Mouse (Mus musculus): Measurements from ENCODE around the gene Gm10718. TPM values are rescaled to one million over a fixed set of nuclear protein-coding genes. Genes with fewer than 3 reads are reported as not detected.

The Gm10718 gene
- polyA plus RNA-seq (2012; rRNA removed) = 0.26 TPM in 1 of 2 replicates, not detected in the other

GRCm38 (mm10) chr9:3023312-3023984, at the start of gene Gm10718:
Gene Gm10718, plus strand, starts transcription at chr9:3023547.

GRCm38 (mm10) chr9:3000445-3000972, 22.8 kb upstream of the Gm10718 start, which contains the start of gene Gm10722:
Gene Gm10722, plus strand, starts transcription at chr9:3000922.

GRCm38 (mm10) chr9:3002794-3003396, 20.5 kb upstream of the Gm10718 start, which contains the start of gene Gm11168:
Gene Gm11168, plus strand, starts transcription at chr9:3003346.

GRCm38 (mm10) chr9:3012733-3013279, 10.5 kb upstream of the Gm10718 start, which contains the start of gene Gm10721:
Gene Gm10721, plus strand, starts transcription at chr9:3013140.

GRCm38 (mm10) chr9:3015354-3015753, 8.0 kb upstream of the Gm10718 start, which contains the start of gene Gm10720:
Gene Gm10720, plus strand, starts transcription at chr9:3015654.

GRCm38 (mm10) chr9:3017108-3017507, 6.2 kb upstream of the Gm10718 start, which contains the start of gene Gm10719:
Gene Gm10719, plus strand, starts transcription at chr9:3017408.

GRCm38 (mm10) chr9:3024912-3025467, 1.6 kb downstream of the Gm10718 start, which contains the start of gene Gm10717:
Gene Gm10717, plus strand, starts transcription at chr9:3025417.

GRCm38 (mm10) chr9:3034299-3034698, 11.0 kb downstream of the Gm10718 start, which contains the start of gene Gm17535:
Gene Gm17535, plus strand, starts transcription at chr9:3034599.

GRCm38 (mm10) chr9:3036577-3036976, 13.2 kb downstream of the Gm10718 start, which contains the start of gene Gm10715:
Gene Gm10715, plus strand, starts transcription at chr9:3036877.

Other genes starting within 250 kb of the Gm10718 start
- not detected in 2 replicates for gene Gm10722, start 22.6 kb upstream of the Gm10718 start, polyA plus RNA-seq (2012; rRNA removed)
- not detected in 2 replicates for gene Gm11168, start 20.2 kb upstream of the Gm10718 start, polyA plus RNA-seq (2012; rRNA removed)
- not detected in 2 replicates for gene Gm10721, start 10.4 kb upstream of the Gm10718 start, polyA plus RNA-seq (2012; rRNA removed)
- gene Gm10720, start 7.9 kb upstream of the Gm10718 start, polyA plus RNA-seq (2012; rRNA removed) = not detected in 2 replicates
- 0.12 TPM in 1 of 2 replicates, not detected in the other for gene Gm10719, start 6.1 kb upstream of the Gm10718 start, polyA plus RNA-seq (2012; rRNA removed)
- not detected in 2 replicates for gene Gm10717, start 1.9 kb downstream of the Gm10718 start, polyA plus RNA-seq (2012; rRNA removed)
- not detected in 2 replicates for gene Gm17535, start 11.1 kb downstream of the Gm10718 start, polyA plus RNA-seq (2012; rRNA removed)
- not detected in 2 replicates for gene Gm10715, start 13.3 kb downstream of the Gm10718 start, polyA plus RNA-seq (2012; rRNA removed)